Mouse (Mus musculus): ENCODE measurements around the gene Syn3. TPM values are rescaled to one million over a fixed set of nuclear protein-coding genes. Genes with fewer than 3 reads are reported as not detected.

Syn3 gene
- polyA plus RNA-seq, 1 experiment from 2014 or later = 7.6 TPM

- no peak overlapping the region for H3K27ac ChIP-seq
- 87% methylated on average over 3 of the region's 3 CpGs for WGBS
- no peaks in the 10 kb centered on the region for H3K36me3 ChIP-seq (ENCODE audit: poor library complexity, severe bottlenecking)
- no peak for ATAC-seq
- no peaks in the 10 kb centered on the region for H3K9me3 ChIP-seq (replicated peaks)
- H3K4me3 ChIP-seq = no peak overlapping the region
- no peak overlapping the region for H3K9ac ChIP-seq
- H3K27me3 ChIP-seq = no peaks in the 10 kb centered on the region
- no peak overlapping the region for H3K4me2 ChIP-seq
- no peaks in the 10 kb centered on the region for H3K4me1 ChIP-seq
Observed at GRCm38 (mm10) chr10:86248807-86249206, 249.9 kb downstream of the Syn3 start.

DNA sequence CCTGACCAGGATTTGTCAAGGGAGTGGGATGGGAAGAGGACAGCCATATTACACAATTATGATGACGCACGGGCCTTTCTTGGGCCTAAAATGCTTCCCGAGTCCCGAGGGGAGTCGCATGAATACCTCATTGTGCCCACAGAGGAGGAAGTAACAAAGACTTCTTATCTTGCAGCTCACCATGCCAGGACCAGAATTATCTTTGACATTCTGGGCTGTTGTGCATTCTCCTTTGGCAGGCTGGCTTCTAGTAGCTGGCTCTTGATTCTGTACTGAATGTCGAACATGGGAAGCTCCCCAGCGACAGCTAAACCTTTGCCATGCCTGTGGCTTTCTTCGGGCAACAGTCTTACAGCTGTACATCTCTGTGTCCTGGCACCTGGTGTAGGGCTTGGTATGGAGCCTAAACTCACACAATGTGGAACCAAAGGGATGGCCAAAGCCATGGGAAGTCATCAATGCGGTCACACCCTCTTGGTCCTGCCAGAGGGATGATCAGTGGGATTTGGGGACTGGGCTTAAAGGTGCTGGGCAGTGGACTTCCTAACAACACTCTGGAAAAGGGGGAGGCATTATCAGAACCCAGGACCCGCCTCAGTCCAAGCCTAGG, 250.5 kb downstream of the Syn3 start:
- Histone ChIP-seq H3K4me2 (no peak overlapping the region), H3K9ac (no peak overlapping the region), H3K27ac (no peak overlapping the region), H3K27me3 (no peaks in the 10 kb centered on the region), H3K36me3 (ENCODE audit: poor library complexity, severe bottlenecking) (no peaks in the 10 kb centered on the region), H3K4me3 (no peak overlapping the region), H3K9me3 (replicated peaks) (no peaks in the 10 kb centered on the region), H3K4me1 (no peaks in the 10 kb centered on the region)
- no peak; the same call in 1 of the 2 replicates for ATAC-seq
- WGBS = 87% methylated on average over 10 of the region's 10 CpGs

- Histone ChIP-seq H3K27ac (no peak overlapping the region), H3K4me2 (no peak overlapping the region), H3K9ac (no peak overlapping the region), H3K27me3 (no peaks in the 10 kb centered on the region), H3K4me1 (no peaks in the 10 kb centered on the region), H3K4me3 (no peak overlapping the region), H3K36me3 (ENCODE audit: poor library complexity, severe bottlenecking) (no peaks in the 10 kb centered on the region), H3K9me3 (replicated peaks) (no peaks in the 10 kb centered on the region)
- no peak for ATAC-seq
- 89% methylated on average over 7 of the region's 7 CpGs for WGBS
Observed at GRCm38 (mm10) chr10:86245396-86245795, 253.3 kb downstream of the Syn3 start.

DNA sequence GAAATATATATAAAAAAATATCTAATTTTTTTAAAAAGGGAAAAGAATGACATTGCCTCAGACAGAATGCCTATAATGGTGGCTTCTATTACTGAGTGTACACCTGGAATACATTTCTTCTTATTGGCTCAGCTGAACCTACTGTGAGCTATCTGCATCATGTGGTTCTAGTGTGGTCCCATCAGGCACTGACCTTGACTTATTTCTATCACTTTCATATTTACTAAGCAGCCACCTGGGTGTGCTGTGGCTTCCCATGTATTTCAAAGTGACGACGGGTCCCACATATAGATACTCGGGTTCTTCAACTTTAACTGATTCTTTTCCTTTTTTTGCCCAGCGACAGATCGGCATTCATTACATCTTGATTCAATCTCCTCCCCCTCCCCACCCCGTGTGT, 255.2 kb downstream of the Syn3 start:
- Histone ChIP-seq H3K4me3 (no peak overlapping the region), H3K9me3 (replicated peaks) (no peaks in the 10 kb centered on the region), H3K27ac (no peak overlapping the region), H3K27me3 (no peaks in the 10 kb centered on the region), H3K36me3 (ENCODE audit: poor library complexity, severe bottlenecking) (no peaks in the 10 kb centered on the region), H3K4me2 (no peak overlapping the region), H3K9ac (no peak overlapping the region), H3K4me1 (no peaks in the 10 kb centered on the region)
- WGBS = 89% methylated on average over 6 of the region's 6 CpGs
- no peak for ATAC-seq

DNA sequence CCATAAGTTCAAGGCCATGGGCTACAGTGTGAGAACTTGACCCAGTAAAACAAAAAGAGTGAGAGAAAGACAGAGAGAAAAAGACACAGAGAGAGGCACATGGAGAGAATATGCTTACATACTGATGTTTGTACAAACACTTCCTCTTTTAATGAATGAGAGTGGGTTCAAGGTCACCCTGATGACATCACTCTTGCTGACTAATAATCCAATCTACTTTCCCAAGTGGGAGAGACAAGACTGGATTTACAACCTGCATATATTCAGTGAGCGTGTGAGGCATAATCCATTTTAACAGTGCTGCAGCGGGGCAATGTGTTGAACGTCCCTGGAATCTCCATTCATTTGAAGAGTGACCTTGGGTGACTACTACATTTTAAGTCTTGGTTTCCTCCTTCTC, 256.0 kb downstream of the Syn3 start:
- no peak overlapping the region for H3K4me3 ChIP-seq
- no peak overlapping the region for H3K4me2 ChIP-seq
- WGBS = 89% methylated on average over 3 of the region's 3 CpGs
- no peaks in the 10 kb centered on the region for H3K9me3 ChIP-seq (replicated peaks)
- H3K36me3 ChIP-seq (ENCODE audit: poor library complexity, severe bottlenecking) = no peaks in the 10 kb centered on the region
- no peaks in the 10 kb centered on the region for H3K4me1 ChIP-seq
- no peaks in the 10 kb centered on the region for H3K27me3 ChIP-seq
- no peak overlapping the region for H3K27ac ChIP-seq
- no peak overlapping the region for H3K9ac ChIP-seq
- ATAC-seq = no peak

DNA sequence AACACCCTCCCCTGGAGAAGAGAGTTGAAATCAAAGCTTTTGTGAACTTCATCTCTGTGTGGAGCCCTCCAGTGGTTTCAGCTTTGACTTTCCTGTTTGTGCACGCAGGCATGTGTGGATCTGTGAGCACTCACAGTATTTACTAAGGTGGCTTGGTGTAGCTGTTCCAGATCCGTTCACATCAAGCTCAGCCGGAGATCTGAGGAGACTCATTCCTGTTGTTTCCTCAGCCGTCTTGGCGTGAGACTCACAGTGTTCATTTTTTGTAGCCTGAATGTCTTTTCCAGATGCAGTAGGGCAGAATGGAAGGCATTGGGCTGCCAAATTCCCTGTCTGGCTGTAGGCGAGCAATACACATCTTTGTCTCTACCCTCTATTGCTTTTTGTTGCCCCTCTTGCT, 268.7 kb downstream of the Syn3 start:
- 88% methylated on average over 6 of the region's 6 CpGs for WGBS
- ATAC-seq = no peak
- H3K27me3 ChIP-seq = no peaks in the 10 kb centered on the region
- H3K4me2 ChIP-seq = no peak overlapping the region
- no peak overlapping the region for H3K9ac ChIP-seq
- H3K36me3 ChIP-seq (ENCODE audit: poor library complexity, severe bottlenecking) = no peaks in the 10 kb centered on the region
- no peak overlapping the region for H3K27ac ChIP-seq
- no peaks in the 10 kb centered on the region for H3K9me3 ChIP-seq (replicated peaks)
- H3K4me1 ChIP-seq = no peaks in the 10 kb centered on the region
- H3K4me3 ChIP-seq = no peak overlapping the region

- Histone ChIP-seq H3K4me2 (no peak overlapping the region), H3K27ac (no peak overlapping the region), H3K36me3 (ENCODE audit: poor library complexity, severe bottlenecking) (no peaks in the 10 kb centered on the region), H3K27me3 (no peaks in the 10 kb centered on the region), H3K9me3 (replicated peaks) (no peaks in the 10 kb centered on the region), H3K4me1 (no peaks in the 10 kb centered on the region), H3K4me3 (no peak overlapping the region), H3K9ac (no peak overlapping the region)
- WGBS = 94% methylated on average over 3 of the region's 3 CpGs
- no peak for ATAC-seq
Observed at GRCm38 (mm10) chr10:86225480-86225879, 273.2 kb downstream of the Syn3 start.

DNA sequence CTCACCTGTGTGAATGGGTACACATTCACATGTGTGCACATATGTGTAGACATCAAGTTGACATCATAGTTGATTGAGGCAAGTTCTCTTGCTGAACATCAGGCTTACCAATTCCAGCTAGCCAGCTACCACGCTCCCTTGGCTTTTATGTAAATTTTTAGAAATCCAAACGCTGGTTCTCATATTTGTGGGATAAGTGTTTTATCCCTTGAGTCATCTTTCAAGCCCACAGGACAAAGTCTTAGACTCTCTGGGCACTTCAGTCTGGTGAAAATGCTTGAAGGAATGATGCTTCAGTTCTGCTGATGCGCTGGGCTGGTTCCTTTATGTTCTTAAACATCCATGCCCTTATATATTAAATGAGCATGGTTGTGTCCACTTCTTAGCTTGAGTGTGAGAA, 279.7 kb downstream of the Syn3 start:
- 95% methylated on average over 3 of the region's 3 CpGs for WGBS

DNA sequence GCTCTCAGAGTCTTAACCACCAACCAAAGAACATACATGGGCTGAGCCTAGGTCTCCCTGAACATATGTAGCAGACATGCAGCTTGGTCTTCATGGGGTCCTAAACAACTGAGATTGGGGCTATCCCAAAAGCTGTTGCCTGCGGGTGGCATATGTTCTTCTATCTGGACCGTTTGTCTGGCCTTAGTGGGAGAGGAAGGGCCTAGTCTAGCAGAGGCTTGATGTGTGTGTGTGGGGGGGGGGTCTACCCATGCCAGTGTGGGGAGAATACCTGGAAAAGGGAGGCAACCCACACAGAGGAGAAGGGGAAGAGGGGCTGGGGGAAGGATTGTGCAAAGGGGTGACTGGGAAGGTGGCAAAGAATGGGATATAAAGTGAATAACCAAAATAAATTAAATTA, 281.9 kb downstream of the Syn3 start:
- no peak for ATAC-seq
- no peak overlapping the region for H3K4me3 ChIP-seq
- H3K36me3 ChIP-seq (ENCODE audit: poor library complexity, severe bottlenecking) = no peaks in the 10 kb centered on the region
- no peaks in the 10 kb centered on the region for H3K4me1 ChIP-seq
- H3K4me2 ChIP-seq = no peak overlapping the region
- no peak overlapping the region for H3K9ac ChIP-seq
- WGBS = 89% methylated on average over 2 of the region's 2 CpGs
- H3K9me3 ChIP-seq (replicated peaks) = no peaks in the 10 kb centered on the region
- H3K27me3 ChIP-seq = no peaks in the 10 kb centered on the region
- no peak overlapping the region for H3K27ac ChIP-seq

More for the DNA sequence above, 279.7 kb downstream of the Syn3 start:
- Histone ChIP-seq H3K4me1 (no peaks in the 10 kb centered on the region), H3K4me2 (no peak overlapping the region), H3K27me3 (no peaks in the 10 kb centered on the region), H3K4me3 (no peak overlapping the region), H3K27ac (no peak overlapping the region), H3K9ac (no peak overlapping the region), H3K36me3 (ENCODE audit: poor library complexity, severe bottlenecking) (no peaks in the 10 kb centered on the region), H3K9me3 (replicated peaks) (no peaks in the 10 kb centered on the region)
- no peak for ATAC-seq

DNA sequence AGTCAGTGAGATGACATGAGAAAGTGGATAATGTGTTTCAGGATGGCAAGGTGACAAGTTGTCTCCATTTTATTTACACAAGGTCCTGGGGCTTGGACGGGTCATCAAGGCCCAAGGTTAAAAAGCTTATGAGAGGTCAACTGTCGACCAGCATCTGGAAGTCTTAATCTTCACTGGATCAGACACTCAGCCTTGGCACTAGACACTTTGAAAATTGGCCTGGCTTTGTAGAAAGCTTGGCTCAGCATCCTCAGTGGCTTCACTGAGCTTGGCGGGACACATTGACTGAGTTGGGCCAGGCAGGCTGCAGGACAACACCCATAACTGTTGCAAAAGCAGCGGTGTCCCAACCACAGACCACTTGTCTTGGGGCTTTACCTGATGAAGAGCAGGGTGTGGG, 286.6 kb downstream of the Syn3 start:
- H3K4me3 ChIP-seq = no peak overlapping the region
- no peaks in the 10 kb centered on the region; the same call in 1 of the 2 replicates for H3K9me3 ChIP-seq (replicated peaks)
- H3K27me3 ChIP-seq = no peaks in the 10 kb centered on the region
- no peak overlapping the region for H3K9ac ChIP-seq
- no peaks in the 10 kb centered on the region for H3K36me3 ChIP-seq (ENCODE audit: poor library complexity, severe bottlenecking)
- H3K27ac ChIP-seq = no peak overlapping the region
- no peak for ATAC-seq
- no peak overlapping the region for H3K4me2 ChIP-seq
- 90% methylated on average over 4 of the region's 4 CpGs for WGBS
- H3K4me1 ChIP-seq = no peaks in the 10 kb centered on the region

DNA sequence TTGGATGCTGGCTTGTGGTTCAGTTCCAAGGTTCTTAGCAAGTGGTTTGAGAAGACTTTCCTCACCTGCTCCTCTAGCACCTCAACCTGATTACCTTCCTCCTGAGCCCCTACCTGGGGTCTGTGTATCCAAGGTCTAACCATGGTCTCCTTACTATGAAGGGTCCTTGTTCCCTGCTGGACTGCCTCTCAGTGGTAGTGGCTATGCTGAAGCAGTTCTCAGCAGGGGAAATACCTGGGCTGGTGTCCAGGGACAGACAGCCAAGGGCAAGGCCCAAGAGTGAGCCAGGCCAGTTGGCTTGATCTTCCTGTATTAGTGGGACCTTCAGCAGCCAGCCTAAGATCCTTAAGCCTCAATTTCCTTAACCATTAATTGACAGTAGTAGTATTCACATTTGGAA, 294.8 kb downstream of the Syn3 start:
- H3K9me3 ChIP-seq (replicated peaks) = no peaks in the 10 kb centered on the region; the same call in 1 of the 2 replicates
- no peak overlapping the region for H3K4me2 ChIP-seq
- H3K27me3 ChIP-seq = no peaks in the 10 kb centered on the region
- no peak overlapping the region for H3K4me3 ChIP-seq
- H3K27ac ChIP-seq = no peak overlapping the region
- ATAC-seq = no peak
- H3K4me1 ChIP-seq = no peaks in the 10 kb centered on the region
- no peaks in the 10 kb centered on the region for H3K36me3 ChIP-seq (ENCODE audit: poor library complexity, severe bottlenecking)
- H3K9ac ChIP-seq = no peak overlapping the region

GRCm38 (mm10) chr10:86203175-86203574, 295.5 kb downstream of the Syn3 start:
- H3K27me3 ChIP-seq = no peaks in the 10 kb centered on the region
- no peak overlapping the region for H3K4me2 ChIP-seq
- H3K4me3 ChIP-seq = no peak overlapping the region
- H3K9me3 ChIP-seq (replicated peaks) = no peaks in the 10 kb centered on the region; the same call in 1 of the 2 replicates
- H3K36me3 ChIP-seq (ENCODE audit: poor library complexity, severe bottlenecking) = no peaks in the 10 kb centered on the region
- ATAC-seq = no peak
- no peak overlapping the region for H3K9ac ChIP-seq
- H3K4me1 ChIP-seq = no peaks in the 10 kb centered on the region
- no peak overlapping the region for H3K27ac ChIP-seq
- WGBS = 88% methylated on average over 6 of the region's 6 CpGs

DNA sequence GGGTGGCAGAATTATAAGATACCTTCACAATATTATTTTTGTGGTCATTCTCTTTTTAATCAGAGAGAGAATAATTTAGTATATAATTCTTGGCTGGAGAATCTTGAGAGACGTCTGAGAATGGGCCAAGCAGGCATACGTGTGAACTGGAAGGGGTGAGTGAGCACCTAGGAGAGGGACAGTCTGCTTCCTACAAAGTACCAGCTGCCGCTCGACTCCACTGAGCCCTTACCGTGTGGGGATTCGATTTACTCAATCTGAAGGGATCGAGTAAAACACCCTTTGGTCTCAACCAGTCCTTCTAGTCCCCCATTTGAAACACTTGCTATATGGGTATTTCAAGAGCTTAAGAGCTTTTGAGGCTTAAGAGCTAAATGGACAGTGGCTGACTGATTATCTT, 296.9 kb downstream of the Syn3 start:
- no peak for ATAC-seq
- no peaks in the 10 kb centered on the region for H3K36me3 ChIP-seq (ENCODE audit: poor library complexity, severe bottlenecking)
- H3K4me1 ChIP-seq = no peaks in the 10 kb centered on the region
- H3K4me2 ChIP-seq = no peak overlapping the region
- 90% methylated on average over 7 of the region's 7 CpGs for WGBS
- no peak overlapping the region for H3K27ac ChIP-seq
- no peaks in the 10 kb centered on the region for H3K27me3 ChIP-seq
- no peaks in the 10 kb centered on the region for H3K9me3 ChIP-seq (replicated peaks)
- H3K9ac ChIP-seq = no peak overlapping the region
- no peak overlapping the region for H3K4me3 ChIP-seq
